Mouse (Mus musculus) kidney, adult 2 months (tissue): ENCODE data around the gene Tm7sf3. TPM values are rescaled to one million over a fixed set of nuclear protein-coding genes. Genes with fewer than 3 reads are reported as not detected.
A peak's percentile ranks its signal among the peaks of the same experiment; 100 is the strongest.

Experiments used
- DNase-seq: peaks from one replicate; pipeline ENCODE4 v3.0.0; 2021
- H3K27ac ChIP-seq: fragments of 200-500 bp; 2 replicates; pipeline ENCODE4 v1.5.1; 2012; ENCODE audit warnings: low read depth, low read length, control low read depth, inconsistent platforms; ENCODE audit not compliant: insufficient read depth
- H3K27me3 ChIP-seq: fragments of 200-500 bp; replicated peaks from 2 replicates; pipeline ENCODE4 v1.6.1; 2012; ENCODE audit warnings: mild to moderate bottlenecking, moderate library complexity, low read length, inconsistent platforms; ENCODE audit not compliant: control insufficient read depth, insufficient read depth
- H3K36me3 ChIP-seq: fragments of 200-500 bp; 2 replicates; pipeline ENCODE4 v1.6.1; 2012; ENCODE audit warnings: mild to moderate bottlenecking, moderate library complexity, low read length, inconsistent platforms; ENCODE audit not compliant: control insufficient read depth, insufficient read depth
- H3K4me1 ChIP-seq: fragments of 200-500 bp; 2 replicates; pipeline ENCODE4 v1.6.1; 2011; ENCODE audit warnings: low read length; ENCODE audit not compliant: control insufficient read depth, insufficient read depth
- H3K4me3 ChIP-seq: fragments of 200-500 bp; 2 replicates; pipeline ENCODE4 v1.5.1; 2011; ENCODE audit warnings: mild to moderate bottlenecking, low read depth, low read length, control low read depth; ENCODE audit not compliant: insufficient read depth
- CTCF ChIP-seq: fragments of 200-500 bp; conservative IDR thresholded peaks from 2 replicates; pipeline ENCODE4 v1.5.1; 2011; ENCODE audit warnings: low read depth, mild to moderate bottlenecking, control low read depth, low read length, moderate library complexity, mixed read lengths; ENCODE audit not compliant: insufficient read depth, insufficient read length
- POLR2A ChIP-seq: fragments of 200-500 bp; IDR thresholded peaks from one replicate; pipeline ENCODE4 v1.6.1; 2011; ENCODE audit warnings: low read depth, low read length, control low read depth
- WGBS: fragments of 180-500 bp; shearing (Covaris S2); methylation state at CpG from one replicate; pipeline ENCODE4 v1.1.7; 2018; 5-methylcytosine and 5-hydroxymethylcytosine counted together
- polyA plus RNA-seq: library from polyadenylated mRNA; depleted of rRNA; stranded (reverse); fragments of >200 nt; gene quantifications from 2 replicates; pipeline ENCODE4 v1.2.3, GENCODE M21; 2012

Gene Tm7sf3
- polyA plus RNA-seq, 1 experiment: 34.8 TPM

DNA sequence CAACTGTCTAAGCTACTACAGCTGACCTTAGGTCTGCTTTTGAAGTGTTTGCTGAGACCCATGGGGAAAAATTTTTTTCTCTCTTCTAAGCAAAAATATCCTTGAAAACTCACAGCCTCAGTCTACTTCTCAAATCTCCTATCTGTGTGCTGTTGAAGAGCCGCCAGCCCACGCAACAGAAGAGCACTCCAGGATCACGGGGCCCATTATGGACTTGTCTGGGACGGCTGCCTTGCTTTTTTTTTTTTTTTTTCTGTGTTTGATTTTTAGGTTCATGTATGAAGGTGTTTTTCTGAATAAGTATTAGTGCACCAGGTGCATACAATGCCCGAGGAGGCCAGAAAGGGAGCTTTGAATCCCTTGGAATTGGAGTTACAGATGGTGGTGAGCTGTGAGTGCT lies 6.1 kb downstream of the Tm7sf3 start:
- TF ChIP-seq CTCF (no peak), POLR2A (no peak)
- Histone ChIP-seq H3K4me1 (peaks cover 6% of the 10 kb centered on the region), H3K4me3 (no peak overlapping the region), H3K27ac (no peak overlapping the region), H3K36me3 (no peaks in the 10 kb centered on the region), H3K27me3 (no peaks in the 10 kb centered on the region)
- no peak for DNase-seq
- WGBS: 90% methylated on average over 5 of the region's 5 CpGs

DNA sequence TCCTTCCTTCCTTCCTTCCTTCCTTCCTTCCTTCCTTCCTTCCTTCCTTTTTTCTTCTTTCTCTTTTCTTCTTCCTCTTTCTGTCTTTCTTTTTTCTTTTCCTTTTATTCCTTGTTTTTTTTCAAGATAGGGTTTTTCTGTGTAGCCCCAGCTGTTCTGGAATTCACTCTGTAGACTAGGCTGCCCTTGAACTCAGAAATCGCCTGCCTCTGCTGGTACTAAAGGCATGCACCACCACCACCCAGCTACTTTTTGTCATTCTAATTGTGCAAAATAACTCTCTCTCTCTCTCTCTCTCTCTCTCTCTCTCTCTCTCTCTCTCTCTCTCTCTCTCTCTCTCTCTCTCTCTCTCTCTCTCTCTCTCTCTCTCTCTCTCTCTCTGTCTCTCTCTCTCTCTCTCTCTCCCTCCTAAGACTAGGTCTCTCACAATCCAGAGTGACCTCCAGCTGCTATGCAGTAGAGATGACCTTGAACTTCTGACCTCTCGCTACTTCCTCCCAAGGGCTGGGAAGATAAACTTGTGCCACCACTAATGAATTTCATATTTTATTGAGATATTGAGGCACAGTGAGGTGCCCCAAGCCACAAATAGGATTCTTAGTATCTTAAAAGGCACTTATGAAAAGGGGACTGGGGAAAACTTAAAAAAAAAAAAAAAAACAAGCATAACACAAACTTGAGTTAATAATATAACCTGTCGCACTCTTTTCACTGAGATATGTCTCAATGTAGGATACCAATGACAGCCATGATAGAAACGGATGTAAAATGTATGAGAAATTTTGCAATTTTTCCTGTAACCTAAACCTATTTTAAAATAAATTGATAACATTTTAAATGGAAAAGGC lies 7.6 kb downstream of the Tm7sf3 start:
- peak overlapping the region; percentile 43; the same call in 1 of the 2 replicates for H3K27ac ChIP-seq
- TF ChIP-seq POLR2A (no peak), CTCF (no peak)
- no peaks in the 10 kb centered on the region for H3K27me3 ChIP-seq
- WGBS: 67% methylated on average over 4 of the region's 4 CpGs
- H3K36me3 ChIP-seq: no peaks in the 10 kb centered on the region
- peaks cover 8% of the 10 kb centered on the region for H3K4me1 ChIP-seq
- DNase-seq: no peak
- no peak overlapping the region; the same call in 1 of the 2 replicates for H3K4me3 ChIP-seq

DNA sequence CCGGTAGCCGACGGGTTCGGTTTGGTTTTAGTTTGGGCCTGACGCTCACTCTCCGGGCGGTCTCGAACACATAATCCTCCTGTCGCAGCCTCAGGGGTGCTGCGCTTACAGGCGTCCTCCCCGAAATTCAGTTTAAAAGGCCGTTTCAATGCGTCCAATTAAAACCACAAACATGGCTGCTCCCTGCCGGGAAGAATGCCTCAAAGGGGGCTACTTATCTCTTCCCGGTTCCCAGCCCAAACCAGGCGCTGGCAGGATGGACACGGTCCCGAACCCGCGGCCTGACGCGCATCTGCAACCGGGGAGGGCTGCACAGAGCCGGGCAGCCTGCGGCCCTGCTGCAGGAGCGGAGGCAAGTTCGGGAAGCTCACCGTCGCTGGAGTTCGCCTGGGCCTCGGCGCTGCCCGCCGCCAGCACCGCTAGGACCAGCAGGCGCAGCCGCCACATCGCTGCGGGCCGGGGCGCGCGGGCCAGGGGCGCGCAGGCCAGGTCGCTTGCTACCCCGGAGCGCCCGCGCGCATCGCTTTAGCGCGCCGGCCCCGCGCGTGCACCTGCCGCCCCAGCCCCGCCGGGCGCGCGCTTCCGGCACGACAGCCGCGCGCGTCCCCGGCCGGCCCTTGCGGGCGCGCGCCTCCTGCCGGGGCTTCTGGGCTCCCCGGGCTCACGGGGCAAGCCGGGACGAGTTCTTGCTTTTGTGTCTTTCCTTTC lies 8.5 kb downstream of the Tm7sf3 start:
- H3K27me3 ChIP-seq: no peaks in the 10 kb centered on the region
- peak overlapping the region; percentile 43 for H3K27ac ChIP-seq
- 0 out of 2 replicates have a peak, but pooled peaks have one; percentile 1 for TF ChIP-seq CTCF
- no peak for TF ChIP-seq POLR2A
- H3K36me3 ChIP-seq: no peaks in the 10 kb centered on the region
- H3K4me3 ChIP-seq: peak overlapping the region; percentile 62
- 1% methylated on average over 75 of the region's 82 CpGs for WGBS
- peaks cover 8% of the 10 kb centered on the region for H3K4me1 ChIP-seq
- peak; percentile 83 for DNase-seq

DNA sequence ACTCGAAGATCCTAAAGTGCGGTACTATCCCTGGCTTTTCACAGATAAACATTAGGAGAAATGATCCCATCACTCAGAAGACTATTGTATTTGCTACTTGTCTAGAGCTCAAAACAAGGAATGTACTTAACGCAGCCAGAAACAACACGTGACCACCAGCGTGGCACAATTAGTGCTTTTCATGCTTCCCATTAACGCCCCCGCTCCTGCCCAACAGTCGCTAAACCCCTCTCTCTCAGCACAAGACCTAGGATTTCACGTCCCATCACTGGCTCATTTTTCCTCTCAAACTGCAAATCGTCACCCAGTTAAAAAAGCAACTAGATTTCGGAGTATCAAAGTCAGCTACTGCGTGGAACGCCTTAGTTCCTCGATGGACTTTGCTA lies 9.0 kb downstream of the Tm7sf3 start:
- Histone ChIP-seq H3K27me3 (no peaks in the 10 kb centered on the region), H3K27ac (peak overlapping the region; percentile 27), H3K4me3 (peak overlapping the region; percentile 62), H3K4me1 (peaks cover 8% of the 10 kb centered on the region), H3K36me3 (no peaks in the 10 kb centered on the region)
- DNase-seq: peak; percentile 72
- 13% methylated on average over 14 of the region's 14 CpGs for WGBS
- TF ChIP-seq CTCF (no peak), POLR2A (no peak)

DNA sequence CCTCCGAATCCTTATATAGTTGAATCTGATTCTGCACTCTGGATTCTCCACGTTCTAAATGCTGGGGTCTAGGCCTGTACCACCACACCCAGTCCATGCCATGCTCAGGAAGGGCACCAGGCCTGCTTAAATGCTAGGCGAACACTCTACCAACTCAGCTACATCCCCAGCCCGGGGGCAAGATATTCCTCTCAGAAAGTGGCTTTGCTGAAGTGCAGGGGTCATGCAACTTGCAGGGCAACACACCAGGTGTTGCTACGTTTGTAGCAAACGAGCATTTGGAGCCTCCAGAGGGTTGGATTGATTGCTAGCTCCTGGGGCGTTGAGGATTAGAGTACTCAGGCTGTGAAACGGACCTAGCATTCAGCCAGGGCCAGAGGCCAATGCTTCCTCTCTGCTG lies 9.5 kb downstream of the Tm7sf3 start:
- Histone ChIP-seq H3K4me1 (peaks cover 8% of the 10 kb centered on the region), H3K36me3 (no peaks in the 10 kb centered on the region), H3K27ac (peak overlapping the region; percentile 51), H3K27me3 (no peaks in the 10 kb centered on the region), H3K4me3 (peak overlapping the region; percentile 9)
- TF ChIP-seq CTCF (no peak), POLR2A (no peak)
- DNase-seq: peak; percentile 19
- 59% methylated on average over 8 of the region's 8 CpGs for WGBS

DNA sequence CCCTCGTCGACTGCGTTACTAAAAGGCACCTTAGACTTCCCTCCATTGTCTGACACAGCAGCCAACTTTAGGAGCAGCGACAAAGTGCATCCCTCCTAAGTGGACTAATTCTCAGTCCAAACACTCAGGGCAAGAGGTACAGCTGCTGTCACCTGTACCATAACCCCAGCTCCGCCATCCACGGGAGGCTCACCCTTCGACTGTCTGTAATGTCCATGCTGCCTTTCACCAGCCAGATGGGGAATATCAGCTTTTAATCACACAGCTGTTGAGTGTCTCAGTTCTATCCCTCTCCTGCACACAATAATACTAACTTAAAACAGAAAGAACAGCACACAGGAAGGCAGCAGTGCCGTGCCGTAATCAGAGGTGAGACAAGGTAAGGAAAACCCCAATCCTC lies 10.2 kb downstream of the Tm7sf3 start:
- no peak for DNase-seq
- TF ChIP-seq CTCF (no peak), POLR2A (no peak)
- WGBS: 73% methylated on average over 9 of the region's 9 CpGs
- H3K27me3 ChIP-seq: no peaks in the 10 kb centered on the region
- peaks cover 8% of the 10 kb centered on the region for H3K4me1 ChIP-seq
- H3K27ac ChIP-seq: no peak overlapping the region
- no peak overlapping the region for H3K4me3 ChIP-seq
- H3K36me3 ChIP-seq: no peaks in the 10 kb centered on the region

DNA sequence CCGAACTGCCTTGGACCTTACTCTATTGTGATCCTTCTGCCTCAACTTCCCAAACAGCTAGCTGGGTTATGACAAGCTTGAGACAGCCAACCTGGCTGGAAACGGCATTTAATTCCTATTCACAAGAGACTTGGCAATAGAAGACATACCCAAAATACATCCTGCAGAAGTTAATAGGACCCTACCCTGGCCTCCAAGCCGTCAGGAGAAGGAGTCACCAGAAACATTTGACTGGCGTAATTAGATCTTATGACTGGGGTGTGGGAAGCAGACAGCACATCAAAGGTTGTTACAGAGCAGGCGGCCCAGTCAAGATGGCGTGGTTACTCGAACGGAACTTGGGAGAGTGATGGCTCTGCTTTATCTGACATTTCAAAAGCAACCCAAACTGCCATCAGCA lies 10.8 kb downstream of the Tm7sf3 start:
- Histone ChIP-seq H3K27ac (no peak overlapping the region; the same call in 1 of the 2 replicates), H3K4me1 (peaks cover 8% of the 10 kb centered on the region), H3K36me3 (no peaks in the 10 kb centered on the region), H3K4me3 (no peak overlapping the region), H3K27me3 (no peaks in the 10 kb centered on the region)
- TF ChIP-seq POLR2A: no peak
- no peak for TF ChIP-seq CTCF
- 74% methylated on average over 8 of the region's 8 CpGs for WGBS
- DNase-seq: no peak
